Mouse (Mus musculus) embryonic fibroblast, embryonic 13.5 days (primary cell): ENCODE measurements at regions not wholly inside any gene's neighbourhood (a gene's known extent, or its start where the extent isn't known, plus 50 kb on each side); places are given as distances from the start of the nearest gene placed in this dataset.

Experiments
- CTCF ChIP-seq: IDR thresholded peaks from 2 replicates; pipeline ENCODE4 v1.5.1; 2011; ENCODE audit warnings: mild to moderate bottlenecking, control low read depth, low read length, moderate library complexity, borderline replicate concordance; ENCODE audit not compliant: insufficient read depth
- POLR2A ChIP-seq: IDR thresholded peaks from 2 replicates; pipeline ENCODE4 v1.6.1; 2011; ENCODE audit warnings: low read depth, mild to moderate bottlenecking, control low read depth, low read length, moderate library complexity

- no peak for TF ChIP-seq POLR2A
- no peak for TF ChIP-seq CTCF
Measured at GRCm38 (mm10) chr6:51052451-51052921, 380.0 kb upstream of the Nfe2l3 start.
